Mouse (Mus musculus) kidney, adult 2 months (tissue): ENCODE data around the gene Gm12166.

Experiments used
- CTCF ChIP-seq: fragments of 200-500 bp; conservative IDR thresholded peaks from 2 replicates; pipeline ENCODE4 v1.5.1; 2011; ENCODE audit warnings: low read depth, mild to moderate bottlenecking, control low read depth, low read length, moderate library complexity, mixed read lengths; ENCODE audit not compliant: insufficient read depth, insufficient read length
- POLR2A ChIP-seq: fragments of 200-500 bp; IDR thresholded peaks from one replicate; pipeline ENCODE4 v1.6.1; 2011; ENCODE audit warnings: low read depth, low read length, control low read depth

GRCm38 (mm10) chr11:46058011-46058410 lies 5.9 kb upstream of the Gm12166 start:
- TF ChIP-seq POLR2A, result no peak
- no peak for TF ChIP-seq CTCF
